Mouse (Mus musculus) CH12.LX (cell line): ENCODE measurements at regions not wholly inside any gene's neighbourhood (a gene's known extent, or its start where the extent isn't known, plus 50 kb on each side); places are given as distances from the start of the nearest gene placed in this dataset.

ENCODE experiments used
- DNase-seq: peaks from one replicate; pipeline ENCODE4 v3.0.0-alpha.2; 2013; ENCODE audit errors: extremely low read depth
- H3K27ac ChIP-seq: 2 replicates; pipeline ENCODE4 v1.5.1; 2012; ENCODE audit warnings: low read depth, mild to moderate bottlenecking, control low read depth, moderate library complexity; ENCODE audit not compliant: insufficient read depth
- H3K27me3 ChIP-seq: replicated peaks from 2 replicates; pipeline ENCODE3; 2012; ENCODE audit warnings: inconsistent platforms
- H3K36me3 ChIP-seq, 2 experiments: replicated peaks in 1 of 2; 2 replicates each; pipeline versions ENCODE3 to v1.6.1; 2012; ENCODE audit warnings: inconsistent platforms in 1 of 2, low read length in 1 of 2, mild to moderate bottlenecking in 1 of 2, mixed read lengths in 1 of 2, moderate library complexity in 1 of 2; ENCODE audit not compliant: control insufficient read depth in 1 of 2, insufficient read depth in 1 of 2
- H3K4me1 ChIP-seq, 2 experiments: 2 replicates each; pipeline ENCODE4 v1.6.1; 2012; ENCODE audit warnings: inconsistent platforms in 1 of 2, moderate library complexity in 1 of 2; ENCODE audit not compliant: insufficient read depth in 2 of 2, control insufficient read depth in 1 of 2
- H3K4me2 ChIP-seq: 2 replicates; pipeline ENCODE4 v1.6.1; 2012; ENCODE audit warnings: low read depth, mild to moderate bottlenecking, control low read depth; ENCODE audit not compliant: poor library complexity, insufficient read depth, severe bottlenecking
- H3K4me3 ChIP-seq, 3 experiments: fragments of 150-350 bp in 1 of 3; sonication (generic) in 1 of 3; replicated peaks in 1 of 3; 2 replicates each; pipeline versions ENCODE3 to v1.5.1; 2011 to 2012; ENCODE audit warnings: low read depth in 2 of 3, low read length in 2 of 3, mild to moderate bottlenecking in 2 of 3, moderate library complexity in 2 of 3, control low read depth in 1 of 3, improper control_type of control experiment in 1 of 3, inconsistent platforms in 1 of 3, mixed read lengths in 1 of 3; ENCODE audit not compliant: poor library complexity in 1 of 3
- H3K79me2 ChIP-seq: replicated peaks from 2 replicates; pipeline ENCODE4 v1.6.1; 2012; ENCODE audit warnings: mild to moderate bottlenecking, moderate library complexity; ENCODE audit not compliant: control insufficient read depth, poor library complexity, insufficient read depth, severe bottlenecking; ENCODE audit errors: extremely low read depth
- H3K9ac ChIP-seq: 2 replicates; pipeline ENCODE4 v1.6.1; 2012; ENCODE audit warnings: low read depth, mild to moderate bottlenecking, control low read depth, moderate library complexity; ENCODE audit not compliant: insufficient read depth
- H3K9me3 ChIP-seq: replicated peaks from 2 replicates; pipeline ENCODE3; 2012; ENCODE audit warnings: low read length, inconsistent platforms, mixed read lengths
- BHLHE40 ChIP-seq: IDR thresholded peaks from 2 replicates; pipeline ENCODE4 v1.6.1; 2011; ENCODE audit warnings: mild to moderate bottlenecking, low read depth, low read length, improper control_type of control experiment
- E2F4 ChIP-seq: IDR thresholded peaks from 2 replicates; pipeline ENCODE4 v1.6.1; 2011; ENCODE audit warnings: low read depth, low read length, improper control_type of control experiment; ENCODE audit not compliant: insufficient replicate concordance
- ELF1 ChIP-seq: IDR thresholded peaks from 2 replicates; pipeline ENCODE4 v1.6.1; 2014; ENCODE audit warnings: low read depth, mild to moderate bottlenecking, inconsistent platforms, low read length, improper control_type of control experiment
- EP300 ChIP-seq: IDR thresholded peaks from 2 replicates; pipeline ENCODE4 v1.6.1; 2011; ENCODE audit warnings: low read length, improper control_type of control experiment
- ETS1 ChIP-seq: conservative IDR thresholded peaks from 2 replicates; pipeline ENCODE4 v1.6.1; 2012; ENCODE audit warnings: low read depth, mild to moderate bottlenecking, inconsistent platforms, low read length, improper control_type of control experiment, moderate library complexity
- IRF4 ChIP-seq: IDR thresholded peaks from 2 replicates; pipeline ENCODE4 v1.6.1; 2014; ENCODE audit warnings: low read depth, mild to moderate bottlenecking, inconsistent platforms, low read length, improper control_type of control experiment
- JUN ChIP-seq: IDR thresholded peaks from 2 replicates; pipeline ENCODE4 v1.6.1; 2011; ENCODE audit warnings: low read depth, mild to moderate bottlenecking, low read length, improper control_type of control experiment, moderate library complexity; ENCODE audit not compliant: insufficient read depth
- KAT2A ChIP-seq: IDR thresholded peaks from 2 replicates; pipeline ENCODE4 v1.6.1; 2012; ENCODE audit warnings: low read length, improper control_type of control experiment, inconsistent platforms; ENCODE audit not compliant: insufficient replicate concordance
- MAZ ChIP-seq: IDR thresholded peaks from 2 replicates; pipeline ENCODE4 v1.6.1; 2012; ENCODE audit warnings: low read depth, mild to moderate bottlenecking, inconsistent platforms, low read length, improper control_type of control experiment, moderate library complexity
- MYC ChIP-seq: IDR thresholded peaks from 2 replicates; pipeline ENCODE4 v1.6.1; 2011; ENCODE audit warnings: low read depth, mild to moderate bottlenecking, improper control_type of control experiment, low read length
- PAX5 ChIP-seq: IDR thresholded peaks from 2 replicates; pipeline ENCODE4 v1.6.1; 2012; ENCODE audit warnings: low read length, inconsistent platforms, mixed read lengths
- RAD21 ChIP-seq: IDR thresholded peaks from 2 replicates; pipeline ENCODE4 v1.6.1; 2011; ENCODE audit warnings: low read depth, mild to moderate bottlenecking, low read length, improper control_type of control experiment, moderate library complexity
- RCOR1 ChIP-seq: conservative IDR thresholded peaks from 2 replicates; pipeline ENCODE4 v1.6.1; 2012; ENCODE audit warnings: low read depth, mild to moderate bottlenecking, inconsistent platforms, low read length, improper control_type of control experiment
- SIN3A ChIP-seq: IDR thresholded peaks from 2 replicates; pipeline ENCODE4 v1.6.1; 2012; ENCODE audit warnings: low read length, improper control_type of control experiment, inconsistent platforms
- SMC3 ChIP-seq: IDR thresholded peaks from 2 replicates; pipeline ENCODE4 v1.6.1; 2011; ENCODE audit warnings: low read depth, low read length, improper control_type of control experiment
- TBP ChIP-seq: conservative IDR thresholded peaks from 2 replicates; pipeline ENCODE4 v1.6.1; 2011; ENCODE audit warnings: low read depth, low read length, improper control_type of control experiment
- UBTF ChIP-seq: IDR thresholded peaks from 2 replicates; pipeline ENCODE4 v1.6.1; 2012; ENCODE audit warnings: low read depth, mild to moderate bottlenecking, inconsistent platforms, low read length, improper control_type of control experiment, moderate library complexity
- USF1 ChIP-seq: IDR thresholded peaks from 2 replicates; pipeline ENCODE4 v1.6.1; 2014; ENCODE audit warnings: low read depth, mild to moderate bottlenecking, inconsistent platforms, low read length, improper control_type of control experiment
- USF2 ChIP-seq: conservative IDR thresholded peaks from 2 replicates; pipeline ENCODE4 v1.6.1; 2011; ENCODE audit warnings: low read depth, low read length, improper control_type of control experiment
- ZKSCAN1 ChIP-seq: IDR thresholded peaks from 2 replicates; pipeline ENCODE4 v1.6.1; 2012; ENCODE audit warnings: low read depth, inconsistent platforms, low read length, improper control_type of control experiment, borderline replicate concordance
- ZNF384 ChIP-seq: IDR thresholded peaks from 2 replicates; pipeline ENCODE4 v1.6.1; 2012; ENCODE audit warnings: low read depth, low read length, improper control_type of control experiment, inconsistent platforms
- dilution Hi-C: fragments of 300-500 bp; cut with MboI; formaldehyde crosslinking; loops from 2 replicates; pipeline ENCODE4 v1.14.3; 2020; ENCODE audit warnings: low sequenced_read_pairs; ENCODE audit not compliant: extremely low pct_unique_long_range_greater_than_20kb, extremely low pct_ligation_motif_present
- in situ Hi-C: fragments of 300-500 bp; cut with MboI; formaldehyde crosslinking; loops from 3 replicates; pipeline ENCODE4 v1.14.3; 2019; ENCODE audit warnings: low sequenced_read_pairs, low pct_ligation_motif_present, low pct_unique_long_range_greater_than_20kb, mixed read lengths

DNA sequence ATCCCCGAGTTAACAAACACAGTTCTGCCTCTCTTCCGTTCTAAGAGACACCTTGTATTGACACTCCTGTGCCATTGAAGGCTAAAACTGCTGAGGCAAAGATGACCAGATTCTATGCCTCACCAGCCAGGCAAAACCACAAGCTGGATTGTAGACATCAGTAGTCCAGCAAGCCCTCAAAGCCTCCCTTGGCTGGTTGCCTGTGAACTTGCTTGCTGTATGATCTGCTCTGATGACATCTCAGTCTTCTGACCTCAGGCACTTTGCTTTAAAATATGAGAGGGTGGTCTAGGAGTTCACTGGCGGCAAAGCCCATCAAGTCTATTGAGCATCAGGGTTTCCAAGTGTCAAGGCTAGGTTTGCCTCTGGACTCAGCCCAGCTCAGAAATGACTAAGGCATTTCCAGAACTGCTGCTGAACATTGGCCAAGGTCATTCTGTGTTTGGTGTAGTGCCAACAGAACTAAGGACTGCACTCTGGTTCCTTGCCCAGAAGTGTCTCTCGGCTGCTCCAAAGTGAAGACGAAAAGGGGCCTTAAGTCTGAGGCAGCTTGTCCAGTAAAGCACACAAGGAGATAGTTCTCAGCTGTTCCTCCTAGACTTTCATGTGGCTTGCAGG, 63.4 kb upstream of the Glis3 start:
- Histone ChIP-seq H3K9me3 (no peaks in the 10 kb centered on the region), H3K36me3 (no peaks in the 10 kb centered on the region), H3K27me3 (no peaks in the 10 kb centered on the region), H3K9ac (no peak overlapping the region), H3K4me3 (no peak overlapping the region), H3K4me1 (no peaks in the 10 kb centered on the region), H3K79me2 (no peaks in the 10 kb centered on the region), H3K27ac (no peak overlapping the region), H3K4me2 (no peak overlapping the region)
- TF ChIP-seq RAD21 (no peak), BHLHE40 (no peak), ZNF384 (no peak), EP300 (no peak), ZKSCAN1 (no peak), IRF4 (no peak), UBTF (no peak)
- in situ Hi-C loops: no loop called here
- no peak for DNase-seq
- dilution Hi-C loops: no loop called here

DNA sequence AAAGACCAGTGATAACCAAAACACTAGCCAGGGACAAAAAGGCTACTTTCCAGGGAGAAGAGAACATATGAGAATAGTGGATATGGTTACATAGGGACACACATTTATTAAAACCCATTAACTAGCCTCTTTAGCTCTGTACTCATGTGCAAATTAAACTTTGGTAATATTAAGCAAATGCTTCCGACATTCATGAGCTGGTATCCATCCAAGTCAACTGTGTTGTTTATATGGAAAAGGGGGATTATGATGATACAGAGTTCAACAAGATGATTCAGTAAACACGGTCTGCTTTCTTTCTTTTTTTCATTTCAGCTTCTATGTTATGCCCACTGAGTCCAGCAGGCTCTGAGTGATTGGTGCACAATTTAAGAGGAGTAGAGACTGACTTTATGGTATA, 65.2 kb upstream of the Glis3 start:
- in situ Hi-C loops (no loop called here), dilution Hi-C loops (no loop called here)
- Histone ChIP-seq H3K36me3 (no peaks in the 10 kb centered on the region), H3K4me3 (no peak overlapping the region), H3K4me1 (no peaks in the 10 kb centered on the region), H3K79me2 (no peaks in the 10 kb centered on the region), H3K9me3 (no peaks in the 10 kb centered on the region), H3K27me3 (no peaks in the 10 kb centered on the region), H3K27ac (no peak overlapping the region), H3K9ac (no peak overlapping the region), H3K4me2 (no peak overlapping the region)
- DNase-seq: no peak
- no peak for TF ChIP-seq PAX5
- TF ChIP-seq TBP: no peak
- no peak for TF ChIP-seq E2F4
- TF ChIP-seq ETS1: no peak
- TF ChIP-seq JUN: no peak
- TF ChIP-seq IRF4: no peak
- no peak for TF ChIP-seq MAZ
- TF ChIP-seq MYC: no peak
- TF ChIP-seq USF2: no peak
- no peak for TF ChIP-seq ELF1
- no peak for TF ChIP-seq RCOR1
- no peak for TF ChIP-seq SMC3
- no peak for TF ChIP-seq SIN3A
- no peak for TF ChIP-seq USF1
- no peak for TF ChIP-seq KAT2A
